Mouse (Mus musculus): Measurements from ENCODE around the gene Cers6. TPM values are rescaled to one million over a fixed set of nuclear protein-coding genes. Genes with fewer than 3 reads are reported as not detected.

The Cers6 gene
- total RNA-seq, 2 experiments from 2014 or later: 7.9 to 11.4 TPM

- DNase-seq: no peak
Measured at GRCm38 (mm10) chr2:68916299-68916698, 55.1 kb downstream of the Cers6 start.

GRCm38 (mm10) chr2:68917010-68917409 is 55.8 kb downstream of the Cers6 start:
- no peak for DNase-seq

GRCm38 (mm10) chr2:68917524-68917923 is 56.3 kb downstream of the Cers6 start:
- no peak for DNase-seq

- DNase-seq: peak; percentile 26 to 44
Measured at GRCm38 (mm10) chr2:68924344-68924743, 63.1 kb downstream of the Cers6 start.

- DNase-seq: no peak
Measured at GRCm38 (mm10) chr2:68925542-68925941, 64.3 kb downstream of the Cers6 start.

- DNase-seq: no peak
Measured at GRCm38 (mm10) chr2:68926913-68927790, 65.9 kb downstream of the Cers6 start.

GRCm38 (mm10) chr2:68932240-68932639 is 71.0 kb downstream of the Cers6 start:
- no peak for DNase-seq

GRCm38 (mm10) chr2:68932656-68933055 is 71.4 kb downstream of the Cers6 start:
- no peak for DNase-seq

GRCm38 (mm10) chr2:68934651-68935050 is 73.4 kb downstream of the Cers6 start:
- peak; percentile 74 to 81 for DNase-seq

- DNase-seq: peak; percentile 18 to 22
Measured at GRCm38 (mm10) chr2:68935721-68936294, 74.6 kb downstream of the Cers6 start.

- DNase-seq: no peak
Measured at GRCm38 (mm10) chr2:68936773-68937172, 75.5 kb downstream of the Cers6 start.

- no peak for DNase-seq
Measured at GRCm38 (mm10) chr2:68937833-68938232, 76.6 kb downstream of the Cers6 start.

GRCm38 (mm10) chr2:68944898-68945297 is 83.7 kb downstream of the Cers6 start:
- no peak for DNase-seq

- no peak for DNase-seq
Measured at GRCm38 (mm10) chr2:68945976-68946375, 84.7 kb downstream of the Cers6 start.

GRCm38 (mm10) chr2:68946819-68947218 is 85.6 kb downstream of the Cers6 start:
- no peak for DNase-seq

GRCm38 (mm10) chr2:68949137-68949536 is 87.9 kb downstream of the Cers6 start:
- no peak for DNase-seq

- DNase-seq: peak; percentile 48 to 61
Measured at GRCm38 (mm10) chr2:68949728-68950127, 88.5 kb downstream of the Cers6 start.

GRCm38 (mm10) chr2:68951706-68952105 is 90.5 kb downstream of the Cers6 start:
- no peak for DNase-seq

GRCm38 (mm10) chr2:68953688-68954087 is 92.4 kb downstream of the Cers6 start:
- DNase-seq: no peak

- no peak for DNase-seq
Measured at GRCm38 (mm10) chr2:68955496-68955895, 94.3 kb downstream of the Cers6 start.

GRCm38 (mm10) chr2:68956146-68956545 is 94.9 kb downstream of the Cers6 start:
- DNase-seq: no peak

GRCm38 (mm10) chr2:68957831-68958230 is 96.6 kb downstream of the Cers6 start:
- no peak for DNase-seq

GRCm38 (mm10) chr2:68959573-68959972 is 98.3 kb downstream of the Cers6 start:
- DNase-seq: no peak

GRCm38 (mm10) chr2:68960060-68960459 is 98.8 kb downstream of the Cers6 start:
- DNase-seq: no peak
